Mouse (Mus musculus) telencephalon, adult 2 months (tissue): ENCODE results near the gene Srcin1.

ENCODE experiments used
- DNase-seq: peaks from one replicate; pipeline ENCODE4 v3.0.0-alpha.2; 2011; ENCODE audit warnings: low read depth, low spot score

Gene Srcin1

DNA sequence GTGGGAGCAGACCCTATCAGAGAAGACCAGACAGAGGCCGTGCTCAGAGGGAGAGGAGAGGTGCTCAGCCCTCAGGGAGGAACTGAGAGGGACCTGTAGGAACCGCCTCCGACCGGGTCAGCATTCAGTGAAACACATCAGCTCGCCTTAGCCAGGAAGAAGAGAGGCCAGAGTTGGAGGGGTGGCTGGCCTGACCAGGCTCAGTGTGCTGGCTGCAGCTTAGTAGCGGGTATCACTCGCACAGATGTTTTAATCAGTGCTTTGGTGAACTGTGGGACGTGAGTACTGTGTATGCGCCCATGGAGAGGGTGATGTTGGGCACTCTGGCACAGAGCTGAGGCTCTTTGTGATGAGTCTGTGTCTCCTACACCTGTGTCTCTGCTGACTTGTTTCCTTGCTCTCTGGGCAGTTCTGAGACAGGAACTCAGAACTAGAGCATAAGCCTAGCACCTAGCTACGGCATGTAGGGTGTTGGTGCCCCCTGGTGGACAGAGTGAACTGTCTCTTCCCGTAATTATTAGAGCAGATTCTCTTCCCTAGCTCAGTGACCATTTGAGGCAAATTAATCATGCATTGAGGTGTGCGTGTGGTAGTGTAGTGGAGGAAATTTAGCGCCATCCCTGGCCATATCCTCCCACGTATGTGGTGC, 107.2 kb downstream of the Srcin1 start:
- peak; percentile 43 for DNase-seq

- DNase-seq: no peak
Observed at GRCm38 (mm10) chr11:97466444-97467160, 109.4 kb downstream of the Srcin1 start.

DNA sequence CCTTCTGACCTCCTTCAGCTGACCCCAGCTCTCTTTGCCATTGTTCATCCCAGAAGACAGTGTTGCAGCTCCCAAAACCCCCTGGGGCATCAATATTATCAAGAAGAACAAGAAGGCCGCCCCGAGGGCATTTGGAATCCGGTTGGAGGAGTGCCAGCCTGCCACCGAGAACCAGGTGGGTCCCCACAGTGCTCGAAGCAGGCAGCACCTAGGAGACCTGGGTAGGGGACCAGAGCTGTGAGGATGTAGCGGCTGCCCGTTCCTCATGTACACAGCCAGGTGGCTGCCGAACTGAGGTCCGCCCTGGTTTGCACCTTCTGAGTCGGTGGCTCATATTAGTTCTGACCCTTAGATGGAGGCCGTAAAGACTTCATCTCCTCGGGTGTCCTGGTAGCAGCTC, 110.0 kb downstream of the Srcin1 start:
- DNase-seq: no peak

- DNase-seq: no peak
Observed at GRCm38 (mm10) chr11:97463991-97464390, 112.0 kb downstream of the Srcin1 start.

DNA sequence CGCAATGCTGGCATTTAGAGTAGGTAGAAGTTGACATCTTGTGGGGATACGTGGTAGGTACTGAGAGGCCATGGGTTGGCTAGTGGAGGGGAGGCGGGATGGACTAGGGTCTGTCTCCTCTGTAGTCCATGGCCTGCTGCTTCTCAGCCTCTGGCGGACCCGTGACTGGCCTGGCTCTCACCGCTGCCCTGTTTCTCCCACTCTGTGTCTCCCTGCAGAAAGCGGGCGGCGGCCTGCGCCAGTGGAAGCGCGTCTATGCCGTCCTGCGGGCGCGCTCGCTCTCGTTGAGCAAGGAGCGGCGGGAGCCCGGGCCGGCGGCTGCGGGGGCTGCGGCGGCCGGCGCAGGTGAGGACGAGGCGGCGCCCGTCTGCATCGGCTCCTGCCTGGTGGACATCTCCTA, 112.8 kb downstream of the Srcin1 start:
- DNase-seq: no peak

- no peak for DNase-seq
Observed at GRCm38 (mm10) chr11:97462538-97462937, 113.4 kb downstream of the Srcin1 start.

- no peak for DNase-seq
Observed at GRCm38 (mm10) chr11:97461307-97461820, 114.6 kb downstream of the Srcin1 start.
